Mouse (Mus musculus) kidney, adult 8-10 months (tissue): ENCODE results near the gene B230118H07Rik.

Experiments
- DNase-seq, 2 experiments: peaks; one replicate each; pipeline ENCODE4 v3.0.0; 2022

The B230118H07Rik gene

DNA sequence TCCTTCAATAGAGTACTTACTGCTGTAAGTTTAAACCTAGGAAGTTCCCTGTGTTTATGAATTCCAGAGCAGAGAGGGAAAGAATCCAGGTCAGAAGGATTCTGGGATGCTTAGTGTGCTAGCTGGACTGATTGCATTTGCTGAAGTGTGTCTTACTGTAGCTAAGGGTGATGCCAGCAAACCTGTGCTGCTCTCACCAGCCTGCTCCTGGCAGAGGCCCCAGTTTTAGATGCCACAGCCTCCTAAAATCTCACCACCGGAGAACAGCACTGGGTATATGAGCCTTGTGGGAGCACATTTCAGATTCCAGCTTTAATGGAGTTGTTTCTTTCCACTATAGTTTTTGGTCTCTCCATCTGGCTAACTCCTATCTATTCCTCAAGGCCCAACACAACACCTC is 129.4 kb downstream of the B230118H07Rik start:
- no peak for DNase-seq
